Mouse (Mus musculus) G1E (cell line): Measurements from ENCODE around the gene Gpr22. TPM values are rescaled to one million over a fixed set of nuclear protein-coding genes. Genes with fewer than 3 reads are reported as not detected.

Source experiments
- ATAC-seq: 2 replicates; pipeline ENCODE4 v1.8.0; 2016; ENCODE audit warnings: mild to moderate bottlenecking; ENCODE audit not compliant: insufficient number of reproducible peaks, poor library complexity, low FRiP score, severe bottlenecking; ENCODE audit errors: extremely low read depth
- DNase-seq: peaks from one replicate; pipeline ENCODE4 v3.0.0; 2012; ENCODE audit warnings: low spot score
- H3K27me3 ChIP-seq: 2 replicates; pipeline ENCODE4 v1.6.1; 2012; ENCODE audit warnings: mild to moderate bottlenecking, low read length, inconsistent platforms; ENCODE audit not compliant: insufficient read depth
- H3K36me3 ChIP-seq: replicated peaks from 2 replicates; pipeline ENCODE3; 2012; ENCODE audit warnings: mild to moderate bottlenecking, inconsistent platforms
- H3K4me1 ChIP-seq: 2 replicates; pipeline ENCODE4 v1.6.1; 2012; ENCODE audit warnings: low read depth, low read length, inconsistent platforms, mixed read lengths; ENCODE audit not compliant: insufficient read depth
- H3K4me3 ChIP-seq: 2 replicates; pipeline ENCODE4 v1.5.1; 2012; ENCODE audit warnings: low read depth, mild to moderate bottlenecking, inconsistent platforms, low read length, moderate library complexity, mixed read lengths
- H3K9me3 ChIP-seq: replicated peaks from 2 replicates; pipeline ENCODE4 v1.6.1; 2012; ENCODE audit warnings: inconsistent platforms
- CTCF ChIP-seq: IDR thresholded peaks from 2 replicates; pipeline ENCODE4 v1.5.1; 2012; ENCODE audit warnings: low read depth, low read length, inconsistent platforms, mixed read lengths
- GATA1 ChIP-seq: IDR thresholded peaks from 2 replicates; pipeline ENCODE4 v1.6.1; 2012; ENCODE audit warnings: borderline replicate concordance, low read length, inconsistent platforms, mixed read lengths
- GATA2 ChIP-seq: IDR thresholded peaks from 2 replicates; pipeline ENCODE4 v1.6.1; 2012; ENCODE audit warnings: low read depth, low read length, inconsistent platforms, borderline replicate concordance
- POLR2AphosphoS5 ChIP-seq: IDR thresholded peaks from 2 replicates; pipeline ENCODE4 v1.6.1; 2012; ENCODE audit warnings: low read depth, low read length, inconsistent platforms; ENCODE audit not compliant: insufficient replicate concordance
- TAL1 ChIP-seq: conservative IDR thresholded peaks from 2 replicates; pipeline ENCODE4 v1.6.1; 2012; ENCODE audit warnings: low read depth, low read length, inconsistent platforms, mixed read lengths
- polyA plus RNA-seq: library from polyadenylated mRNA; stranded (reverse); fragments of >175 nt; gene quantifications from 2 replicates; pipeline ENCODE4 v1.2.3, GENCODE M21; 2012
- total RNA-seq, 2 experiments: library from RNA; stranded (forward) in 1 of 2; stranded (reverse) in 1 of 2; fragments of 200-1000 nt in 1 of 2; fragments of >200 nt in 1 of 2; fragmentation: Nextera tagmentation in 1 of 2; gene quantifications; 2 replicates each; pipeline ENCODE4 v1.2.3; 2014 to 2017

Gene Gpr22
- total and polyA plus RNA-seq, 3 experiments = 0.16 TPM; not detected in 2

GRCm38 (mm10) chr12:31730126-31730525, 16.4 kb upstream of the Gpr22 start:
- Histone ChIP-seq H3K27me3 (no peaks in the 10 kb centered on the region), H3K4me3 (no peak overlapping the region), H3K4me1 (peaks cover 10% of the 10 kb centered on the region), H3K36me3 (no peaks in the 10 kb centered on the region), H3K9me3 (no peaks in the 10 kb centered on the region)
- ATAC-seq (no peak), DNase-seq (no peak)
- TF ChIP-seq CTCF (no peak), POLR2AphosphoS5 (no peak), TAL1 (no peak), GATA2 (no peak), GATA1 (no peak)

GRCm38 (mm10) chr12:31726707-31727106, 13.0 kb upstream of the Gpr22 start:
- Histone ChIP-seq H3K9me3 (no peaks in the 10 kb centered on the region), H3K27me3 (no peaks in the 10 kb centered on the region), H3K4me3 (no peak overlapping the region), H3K36me3 (peaks cover 5% of the 10 kb centered on the region), H3K4me1 (peaks cover 10% of the 10 kb centered on the region)
- ATAC-seq (no peak), DNase-seq (no peak)
- TF ChIP-seq CTCF = no peak
- no peak for TF ChIP-seq TAL1
- TF ChIP-seq POLR2AphosphoS5 = no peak
- no peak for TF ChIP-seq GATA2
- TF ChIP-seq GATA1 = no peak

GRCm38 (mm10) chr12:31725511-31726275, 11.9 kb upstream of the Gpr22 start:
- no peak for DNase-seq
- Histone ChIP-seq H3K4me3 (no peak overlapping the region), H3K9me3 (no peaks in the 10 kb centered on the region), H3K36me3 (peaks cover 10% of the 10 kb centered on the region), H3K4me1 (peaks cover 7% of the 10 kb centered on the region), H3K27me3 (no peaks in the 10 kb centered on the region)
- TF ChIP-seq TAL1 = no peak
- no peak for TF ChIP-seq CTCF
- no peak for TF ChIP-seq GATA2
- no peak for TF ChIP-seq POLR2AphosphoS5
- no peak for TF ChIP-seq GATA1
- no peak for ATAC-seq

GRCm38 (mm10) chr12:31724576-31724975, 10.8 kb upstream of the Gpr22 start:
- H3K27me3 ChIP-seq = no peaks in the 10 kb centered on the region
- H3K9me3 ChIP-seq = no peaks in the 10 kb centered on the region
- H3K4me1 ChIP-seq = peaks cover 5% of the 10 kb centered on the region; the same call in 1 of the 2 replicates
- TF ChIP-seq CTCF = no peak
- no peak for TF ChIP-seq POLR2AphosphoS5
- TF ChIP-seq GATA1 = no peak
- TF ChIP-seq GATA2 = no peak
- no peak for TF ChIP-seq TAL1
- H3K36me3 ChIP-seq = peaks cover 10% of the 10 kb centered on the region
- DNase-seq (no peak), ATAC-seq (no peak)
- no peak overlapping the region for H3K4me3 ChIP-seq

- Histone ChIP-seq H3K4me3 (no peak overlapping the region), H3K27me3 (no peaks in the 10 kb centered on the region), H3K4me1 (no peaks in the 10 kb centered on the region), H3K36me3 (peaks cover 11% of the 10 kb centered on the region), H3K9me3 (no peaks in the 10 kb centered on the region)
- ATAC-seq = no peak
- TF ChIP-seq TAL1 (no peak), GATA2 (no peak), GATA1 (no peak), CTCF (no peak), POLR2AphosphoS5 (no peak)
- DNase-seq = no peak
Measured at GRCm38 (mm10) chr12:31719586-31720275, 6.0 kb upstream of the Gpr22 start.

GRCm38 (mm10) chr12:31714070-31714469, 323 bp upstream of the Gpr22 start:
- H3K9me3 ChIP-seq = no peaks in the 10 kb centered on the region
- no peaks in the 10 kb centered on the region for H3K27me3 ChIP-seq
- peaks cover 3% of the 10 kb centered on the region; the same call in 1 of the 2 replicates for H3K4me1 ChIP-seq
- DNase-seq (no peak), ATAC-seq (no peak)
- TF ChIP-seq CTCF (no peak), TAL1 (no peak), GATA2 (no peak)
- H3K36me3 ChIP-seq = peaks cover 8% of the 10 kb centered on the region
- no peak overlapping the region for H3K4me3 ChIP-seq
